ENCODE assay signal across 16 mouse cellular contexts in genomic region chr9:42846676-42847425, GRCm38 (mm10).
DNase-seq lines count a peak whose midpoint lies in the region.
"Had no signal": no experiment of that assay in that cellular context is flagged by ENCODE, and none has a peak within 500 bp of the region (broad histone marks: within the 10 kb centered on the region; RNA-seq: fewer than 3 reads in every experiment).

No protein-coding gene starts in this region.

- intact Hi-C loops in left cerebral cortex, postnatal 4 days (cut with DNase I): no loop called here
- intact Hi-C loops in left cerebral cortex, postnatal 14 days (cut with DNase I): no loop called here

- DNase-seq in left cerebral cortex, adult 11 months (ENCODE audit: low spot score): peak; percentile 13
- no peak for DNase-seq in left cerebral cortex, postnatal 4 days
- peak; percentile 32 to 65 for DNase-seq in layer of hippocampus, adult 18-20 months (ENCODE audit: low spot score in 2 of 2)
- DNase-seq in left cerebral cortex, postnatal 14 days (ENCODE audit: low spot score in 2 of 2): peak; percentile 52 to 76
- DNase-seq in right cerebral cortex, postnatal 4 days: peak; percentile 20
- DNase-seq in liver: no peak
- DNase-seq in thymus, postnatal 4 days: no peak
- no peak for DNase-seq in cerebellum, adult 9-10 months
- DNase-seq: adrenal gland, adult 2 months; cerebellum, adult 9-11 months; embryo, embryonic 11 days; heart, postnatal 10 days; kidney, adult 18-20 months; kidney, postnatal 4 days; lung, adult 18-20 months; lung, postnatal 4 days had no signal

Comparison
In these comparisons a context has a peak if more than half of its experiments do, and no peak if none do; other contexts are left out.
1. DNase-seq: peak in left cerebral cortex, adult 11 months (single experiment), layer of hippocampus, adult 18-20 months (2 of 2), left cerebral cortex, postnatal 14 days (2 of 2) and right cerebral cortex, postnatal 4 days (single experiment); none in left cerebral cortex, postnatal 4 days (single experiment), liver (single experiment), thymus, postnatal 4 days (single experiment) and cerebellum, adult 9-10 months (single experiment).